Mouse (Mus musculus): ENCODE measurements around the gene Exoc6b.

- TF ChIP-seq POLR2AphosphoS5 (IDR thresholded peaks at IDR 0.05; ENCODE audit: insufficient replicate concordance, low read depth, low read length) (no peak), CTCF (IDR thresholded peaks at IDR 0.05; ENCODE audit: low read depth, low read length) (no peak), TAL1 (conservative IDR thresholded peaks at IDR 0.05; ENCODE audit: low read depth, low read length) (no peak)
Observed at GRCm38 (mm10) chr6:84588221-84588894, 481.0 kb downstream of the Exoc6b start.

All from G1E (cell line).